Mouse (Mus musculus) heart, postnatal 4 days (tissue): Measurements from ENCODE around the gene 4833420G17Rik. TPM values are rescaled to one million over a fixed set of nuclear protein-coding genes. Genes with fewer than 3 reads are reported as not detected.
A peak's percentile ranks its signal among the peaks of the same experiment; 100 is the strongest.
"Not testable (repeated sequence)": the region's sequence is repeated elsewhere in the genome, so short reads cannot be mapped to it uniquely, and the experiment has no call there.

Experiments
- DNase-seq: peaks from one replicate; pipeline ENCODE4 v3.0.0; 2021
- total RNA-seq, 2 experiments: library from RNA; stranded (reverse); gene quantifications; 2 replicates each; pipeline ENCODE4 v1.2.3; 2021

Gene 4833420G17Rik
- total RNA-seq = 10 to 100 TPM; 14.1 to 16.3 TPM

GRCm38 (mm10) chr13:119462596-119463560, at the start of gene 4833420G17Rik:
TSS of gene 4833420G17Rik (plus strand) at chr13:119462768.
- DNase-seq = peak; percentile 88

- no peak for DNase-seq
Measured at GRCm38 (mm10) chr13:119413026-119413425, 49.5 kb upstream of the 4833420G17Rik start.

GRCm38 (mm10) chr13:119418479-119418878, 44.1 kb upstream of the 4833420G17Rik start:
- no peak for DNase-seq

DNA sequence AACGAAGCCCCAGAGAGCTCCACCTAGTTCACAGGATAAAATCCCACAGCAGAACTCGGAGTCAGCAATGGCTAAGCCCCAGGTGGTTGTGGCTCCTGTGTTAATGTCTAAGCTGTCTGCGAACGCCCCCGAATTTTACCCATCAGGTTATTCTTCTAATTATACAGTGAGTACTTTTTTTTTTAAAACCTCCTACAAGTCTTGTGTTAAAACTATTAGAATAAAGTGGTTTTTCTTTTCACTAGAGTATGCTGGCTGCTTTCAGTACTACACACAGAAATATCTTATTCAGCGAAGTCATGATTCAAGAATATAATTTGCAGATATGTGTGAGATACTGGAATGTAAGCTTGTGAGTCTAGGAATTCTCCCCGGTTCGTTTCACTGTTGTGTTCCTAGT, 32.4 kb upstream of the 4833420G17Rik start:
- no peak for DNase-seq

- no peak for DNase-seq
Measured at GRCm38 (mm10) chr13:119432041-119432440, 30.5 kb upstream of the 4833420G17Rik start.

DNA sequence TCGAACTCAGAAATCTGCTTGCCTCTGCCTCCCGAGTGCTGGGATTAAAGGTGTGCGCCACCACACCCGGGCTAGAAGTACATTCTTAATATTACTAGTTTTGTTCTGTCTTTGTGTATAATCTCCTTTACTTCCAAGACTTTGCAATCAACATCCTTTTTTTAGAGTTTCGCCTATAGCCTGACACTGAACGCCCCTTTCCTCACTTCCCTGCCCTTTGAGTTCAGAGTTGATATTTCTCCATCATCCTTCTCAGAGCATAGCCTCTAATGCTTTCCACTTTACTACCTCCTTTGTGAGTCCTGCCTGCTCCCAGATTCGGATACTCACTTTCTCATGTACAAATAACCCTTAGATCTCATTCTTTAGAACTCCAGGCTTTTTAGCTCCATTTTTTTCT, 28.2 kb upstream of the 4833420G17Rik start:
- no peak for DNase-seq

- no peak for DNase-seq
Measured at GRCm38 (mm10) chr13:119442244-119442643, 20.3 kb upstream of the 4833420G17Rik start.

DNA sequence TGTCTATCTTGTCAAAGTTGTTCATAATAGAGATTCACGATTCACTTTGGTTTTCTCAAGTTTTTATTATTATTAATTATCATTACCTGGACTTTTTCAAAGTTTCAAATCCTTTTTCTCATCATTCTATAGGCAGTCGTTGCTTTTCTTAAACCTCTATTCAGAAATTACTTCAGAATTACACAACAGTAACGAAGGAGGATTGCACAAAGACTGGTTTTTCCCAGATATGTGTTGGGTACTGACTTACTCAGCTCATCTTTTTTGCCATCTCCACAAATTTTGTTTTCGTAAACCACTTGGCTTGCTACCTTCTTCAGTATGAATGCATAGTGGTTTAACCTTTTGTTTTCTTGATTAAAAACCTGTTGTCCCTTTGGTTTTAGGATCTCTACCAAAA, 9.0 kb upstream of the 4833420G17Rik start:
- DNase-seq = no peak

- no peak for DNase-seq
Measured at GRCm38 (mm10) chr13:119455082-119455481, 7.5 kb upstream of the 4833420G17Rik start.

- no peak for DNase-seq
Measured at GRCm38 (mm10) chr13:119456342-119456741, 6.2 kb upstream of the 4833420G17Rik start.

DNA sequence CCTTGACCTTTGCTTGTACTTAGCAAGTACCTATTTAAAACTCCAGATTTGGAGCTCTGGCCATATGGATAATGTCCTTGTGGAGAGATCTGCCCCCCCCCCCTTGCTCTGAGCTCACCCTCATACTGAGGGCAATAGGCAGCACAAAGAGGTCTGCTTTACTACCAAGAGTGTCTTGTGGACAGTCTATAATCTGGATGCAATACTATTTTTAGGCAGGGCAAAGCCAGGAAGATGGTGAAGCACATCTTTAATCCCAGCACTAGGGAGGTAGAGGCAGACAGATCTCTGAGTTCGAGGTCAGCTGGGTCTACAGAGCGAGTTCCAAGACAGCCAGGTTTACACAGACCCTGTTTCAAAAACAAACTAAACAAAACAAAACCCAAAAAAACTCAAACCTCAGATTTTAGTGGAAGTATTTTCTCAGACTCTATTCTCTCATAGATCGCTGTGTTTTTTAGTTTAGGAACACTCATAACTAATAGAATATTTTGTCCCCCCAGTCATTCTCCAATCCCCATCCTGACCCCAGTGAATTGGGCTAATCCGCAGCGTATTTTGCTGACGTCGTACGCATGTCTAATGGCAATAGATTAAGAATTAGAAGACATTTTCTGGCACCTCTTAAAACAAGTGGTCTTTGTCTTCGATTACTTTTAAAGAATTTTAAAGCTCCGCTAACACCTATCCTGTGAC, 520 bp upstream of the 4833420G17Rik start:
- DNase-seq = peak; percentile 7

- no peak for DNase-seq
Measured at GRCm38 (mm10) chr13:119476631-119477030, 14.1 kb downstream of the 4833420G17Rik start.

GRCm38 (mm10) chr13:119477789-119478188, 15.2 kb downstream of the 4833420G17Rik start:
- DNase-seq = no peak

DNA sequence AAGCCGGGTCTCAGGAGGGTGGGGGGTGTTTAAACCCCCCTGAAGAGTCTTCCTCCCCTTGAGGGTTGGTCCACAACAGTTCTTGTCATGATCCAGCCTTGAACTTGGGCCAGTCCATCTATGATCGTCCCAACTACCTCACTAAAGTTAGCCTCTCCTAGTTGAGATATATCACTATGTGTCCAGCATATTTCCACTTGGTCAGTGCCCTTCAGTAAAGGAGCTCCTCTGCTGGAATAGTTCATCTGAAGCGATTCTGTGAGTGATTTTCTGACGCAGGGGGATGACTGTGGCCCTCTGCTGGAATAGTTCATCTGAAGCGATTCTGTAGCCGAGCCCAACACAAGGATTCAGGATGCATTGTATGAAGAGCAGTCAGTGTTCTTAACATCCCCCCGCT, 24.8 kb downstream of the 4833420G17Rik start:
- no peak for DNase-seq

- DNase-seq = peak; percentile 88
Measured at GRCm38 (mm10) chr13:119487880-119488580, 25.5 kb downstream of the 4833420G17Rik start, which contains the start of the genes Tmem267 and 3110070M22Rik. TSS of gene Tmem267 (plus strand) at chr13:119488039. TSS of gene 3110070M22Rik (minus strand) at chr13:119488383.

DNA sequence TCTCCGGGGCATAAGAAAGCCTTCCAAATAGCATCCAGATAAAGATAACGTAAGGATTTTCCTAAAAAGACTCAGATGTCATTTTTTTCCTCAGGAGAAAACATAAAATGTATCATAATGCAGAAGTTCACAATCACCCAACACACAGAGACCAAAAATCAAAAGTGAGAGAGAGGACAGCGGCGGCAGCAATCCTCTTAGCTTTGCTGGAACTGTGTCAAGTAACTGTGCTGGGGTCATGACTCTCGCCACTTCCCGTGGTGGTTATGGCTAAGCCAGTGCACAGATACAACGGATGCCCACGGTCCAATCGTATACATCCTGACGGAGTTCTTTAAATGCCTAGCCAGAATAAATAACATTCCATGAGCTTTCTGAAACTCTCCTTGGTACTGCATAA, 29.5 kb downstream of the 4833420G17Rik start:
- not testable (repeated sequence) for DNase-seq

DNA sequence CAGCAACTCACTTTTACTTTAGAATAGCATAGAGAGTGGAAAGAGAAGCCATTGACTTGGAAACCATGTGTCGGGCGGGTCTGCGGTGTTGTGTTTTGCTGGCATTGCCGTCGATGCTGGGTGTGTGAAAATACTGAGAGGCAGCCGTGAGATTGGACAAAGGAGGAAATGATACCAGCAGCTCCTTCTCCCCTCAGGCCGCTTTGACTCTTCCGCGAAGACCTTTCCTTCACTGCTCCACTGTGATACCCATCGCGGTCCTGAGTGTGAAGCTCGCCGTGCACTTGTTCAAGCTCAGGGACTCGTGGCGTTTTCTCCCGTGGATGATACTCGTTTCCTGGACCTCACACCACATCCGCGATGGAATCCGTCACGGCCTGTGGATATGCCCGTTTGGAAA, 32.4 kb downstream of the 4833420G17Rik start:
- DNase-seq = not testable (repeated sequence)

Other genes starting within 250 kb of the 4833420G17Rik start
- 100 to 1,000 TPM; 115 to 119 TPM for gene Paip1, start 34.2 kb upstream of the 4833420G17Rik start, total RNA-seq
- gene Tmem267, start 25.3 kb downstream of the 4833420G17Rik start, total RNA-seq = 1 to 10 TPM; 7.6 to 9.0 TPM
- gene 3110070M22Rik, start 25.6 kb downstream of the 4833420G17Rik start, total RNA-seq = 1 to 10 TPM; 1.3 to 2.0 TPM
- under 1 TPM; 0.07 to 0.14 TPM for gene Ccl28, start 161.1 kb downstream of the 4833420G17Rik start, total RNA-seq
- gene Hmgcs1, start 227.6 kb downstream of the 4833420G17Rik start, total RNA-seq = 100 to 1,000 TPM; 107 to 115 TPM